Mouse (Mus musculus): ENCODE data around the gene Atp12a. TPM values are rescaled to one million over a fixed set of nuclear protein-coding genes. Genes with fewer than 3 reads are reported as not detected.

Gene Atp12a
- polyA plus RNA-seq (2012; ENCODE audit: insufficient read depth, insufficient read length, missing spikeins), result not detected in 2 replicates

- Histone ChIP-seq H3K4me3 (ENCODE audit: insufficient read depth, low read depth, low read length) (no peak within 1 kb of the TSS), H3K4me1 (ENCODE audit: control insufficient read depth, insufficient read depth, insufficient read length, low read length) (no peaks in the 10 kb centered on the region), H3K27ac (replicated peaks; ENCODE audit: low read depth, low read length) (no peak within 1 kb of the TSS)
Measured at GRCm38 (mm10) chr14:56364711-56365237, at the start of gene Atp12a. TSS of gene Atp12a (plus strand) at chr14:56365068.

GRCm38 (mm10) chr14:56315519-56315918 lies 49.3 kb upstream of the Atp12a start:
- peaks cover 3% of the 10 kb centered on the region for H3K4me1 ChIP-seq (ENCODE audit: control insufficient read depth, insufficient read depth, insufficient read length, low read length)
- no peak overlapping the region for H3K27ac ChIP-seq (replicated peaks; ENCODE audit: low read depth, low read length)
- no peak overlapping the region for H3K4me3 ChIP-seq (ENCODE audit: insufficient read depth, low read depth, low read length)

GRCm38 (mm10) chr14:56316333-56316732 lies 48.5 kb upstream of the Atp12a start:
- Histone ChIP-seq H3K4me3 (ENCODE audit: insufficient read depth, low read depth, low read length) (no peak overlapping the region), H3K27ac (replicated peaks; ENCODE audit: low read depth, low read length) (no peak overlapping the region), H3K4me1 (ENCODE audit: control insufficient read depth, insufficient read depth, insufficient read length, low read length) (peaks cover 3% of the 10 kb centered on the region)

- no peaks in the 10 kb centered on the region for H3K4me1 ChIP-seq (ENCODE audit: control insufficient read depth, insufficient read depth, insufficient read length, low read length)
- no peak overlapping the region for H3K27ac ChIP-seq (replicated peaks; ENCODE audit: low read depth, low read length)
- no peak overlapping the region for H3K4me3 ChIP-seq (ENCODE audit: insufficient read depth, low read depth, low read length)
Measured at GRCm38 (mm10) chr14:56322982-56323381, 41.9 kb upstream of the Atp12a start.

DNA sequence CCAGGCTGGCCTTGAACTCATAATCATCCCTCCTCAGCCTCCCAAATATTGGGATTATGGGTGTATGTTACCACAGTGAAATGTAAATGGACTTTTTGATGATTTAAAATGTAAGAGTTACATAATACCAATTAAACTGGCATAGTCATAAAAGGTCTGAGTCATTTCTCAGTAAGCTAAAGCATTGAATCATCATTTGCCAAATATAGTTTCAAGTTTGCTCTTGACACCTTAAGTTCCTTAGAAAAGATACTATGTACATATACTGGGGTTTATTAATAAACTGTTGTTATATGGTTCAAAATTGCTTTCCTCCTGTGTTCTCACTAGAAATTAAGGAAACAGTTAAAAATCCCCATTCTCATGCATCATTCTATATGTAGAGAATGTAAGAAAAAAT lies 39.8 kb upstream of the Atp12a start:
- Histone ChIP-seq H3K4me3 (ENCODE audit: insufficient read depth, low read depth, low read length) (no peak overlapping the region), H3K4me1 (ENCODE audit: control insufficient read depth, insufficient read depth, insufficient read length, low read length) (no peaks in the 10 kb centered on the region), H3K27ac (replicated peaks; ENCODE audit: low read depth, low read length) (no peak overlapping the region)

- H3K27ac ChIP-seq (replicated peaks; ENCODE audit: low read depth, low read length), result no peak overlapping the region
- no peaks in the 10 kb centered on the region for H3K4me1 ChIP-seq (ENCODE audit: control insufficient read depth, insufficient read depth, insufficient read length, low read length)
- H3K4me3 ChIP-seq (ENCODE audit: insufficient read depth, low read depth, low read length), result no peak overlapping the region
Measured at GRCm38 (mm10) chr14:56333700-56334099, 31.2 kb upstream of the Atp12a start.

- Histone ChIP-seq H3K27ac (replicated peaks; ENCODE audit: low read depth, low read length) (no peak overlapping the region), H3K4me3 (ENCODE audit: insufficient read depth, low read depth, low read length) (no peak overlapping the region), H3K4me1 (ENCODE audit: control insufficient read depth, insufficient read depth, insufficient read length, low read length) (no peaks in the 10 kb centered on the region)
Measured at GRCm38 (mm10) chr14:56334437-56334836, 30.4 kb upstream of the Atp12a start.

GRCm38 (mm10) chr14:56336032-56336431 lies 28.8 kb upstream of the Atp12a start:
- Histone ChIP-seq H3K4me1 (ENCODE audit: control insufficient read depth, insufficient read depth, insufficient read length, low read length) (no peaks in the 10 kb centered on the region), H3K27ac (replicated peaks; ENCODE audit: low read depth, low read length) (no peak overlapping the region), H3K4me3 (ENCODE audit: insufficient read depth, low read depth, low read length) (no peak overlapping the region)

GRCm38 (mm10) chr14:56337075-56337474 lies 27.8 kb upstream of the Atp12a start:
- no peak overlapping the region for H3K4me3 ChIP-seq (ENCODE audit: insufficient read depth, low read depth, low read length)
- H3K27ac ChIP-seq (replicated peaks; ENCODE audit: low read depth, low read length), result no peak overlapping the region
- H3K4me1 ChIP-seq (ENCODE audit: control insufficient read depth, insufficient read depth, insufficient read length, low read length), result no peaks in the 10 kb centered on the region

DNA sequence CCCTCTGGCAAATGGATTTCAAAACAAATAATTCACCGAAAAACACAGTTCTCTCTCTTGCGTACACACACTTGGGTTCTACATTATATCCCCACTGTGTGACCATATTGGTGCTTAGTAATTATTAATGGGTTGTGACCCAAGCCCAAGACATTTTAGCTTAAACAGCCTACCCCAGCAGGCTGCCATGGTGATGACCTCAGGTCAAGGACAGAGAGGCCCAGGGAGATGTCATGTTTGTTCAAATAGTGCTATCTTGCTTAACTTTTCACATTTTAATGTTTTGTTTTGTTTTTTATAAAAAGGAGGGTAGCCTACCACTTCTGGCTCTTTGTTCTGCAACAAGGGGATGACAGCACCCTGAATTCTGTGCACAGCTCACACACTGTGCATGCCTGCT lies 27.2 kb upstream of the Atp12a start:
- no peak overlapping the region for H3K27ac ChIP-seq (replicated peaks; ENCODE audit: low read depth, low read length)
- no peaks in the 10 kb centered on the region for H3K4me1 ChIP-seq (ENCODE audit: control insufficient read depth, insufficient read depth, insufficient read length, low read length)
- no peak overlapping the region for H3K4me3 ChIP-seq (ENCODE audit: insufficient read depth, low read depth, low read length)

- no peaks in the 10 kb centered on the region for H3K4me1 ChIP-seq (ENCODE audit: control insufficient read depth, insufficient read depth, insufficient read length, low read length)
- no peak overlapping the region for H3K27ac ChIP-seq (replicated peaks; ENCODE audit: low read depth, low read length)
- H3K4me3 ChIP-seq (ENCODE audit: insufficient read depth, low read depth, low read length), result no peak overlapping the region
Measured at GRCm38 (mm10) chr14:56338882-56339442, 25.9 kb upstream of the Atp12a start.

- Histone ChIP-seq H3K4me1 (ENCODE audit: control insufficient read depth, insufficient read depth, insufficient read length, low read length) (no peaks in the 10 kb centered on the region), H3K27ac (replicated peaks; ENCODE audit: low read depth, low read length) (no peak overlapping the region), H3K4me3 (ENCODE audit: insufficient read depth, low read depth, low read length) (no peak overlapping the region)
Measured at GRCm38 (mm10) chr14:56348704-56349103, 16.2 kb upstream of the Atp12a start.

DNA sequence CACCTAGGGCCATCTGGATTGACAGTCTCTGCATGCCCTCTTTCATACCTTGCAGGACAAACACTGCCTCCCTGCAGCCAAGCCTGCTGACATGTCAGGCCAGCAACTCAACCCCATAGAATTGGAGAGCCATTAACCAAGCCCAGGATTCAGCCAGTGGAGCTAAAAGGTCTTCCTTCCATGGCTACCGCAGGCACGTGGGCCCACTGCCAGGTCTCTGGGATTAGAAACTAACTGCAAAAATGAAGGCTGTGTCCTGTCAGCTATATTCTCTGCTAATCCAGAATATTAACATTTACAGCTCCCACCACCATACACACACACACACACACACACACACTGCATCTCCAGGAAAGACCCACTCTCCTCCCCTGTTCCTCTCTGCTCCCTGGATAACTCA lies 15.3 kb upstream of the Atp12a start:
- no peak overlapping the region for H3K4me3 ChIP-seq (ENCODE audit: insufficient read depth, low read depth, low read length)
- no peak overlapping the region for H3K27ac ChIP-seq (replicated peaks; ENCODE audit: low read depth, low read length)
- H3K4me1 ChIP-seq (ENCODE audit: control insufficient read depth, insufficient read depth, insufficient read length, low read length), result no peaks in the 10 kb centered on the region

GRCm38 (mm10) chr14:56351959-56352660 lies 12.8 kb upstream of the Atp12a start:
- no peaks in the 10 kb centered on the region for H3K4me1 ChIP-seq (ENCODE audit: control insufficient read depth, insufficient read depth, insufficient read length, low read length)
- H3K27ac ChIP-seq (replicated peaks; ENCODE audit: low read depth, low read length), result no peak overlapping the region
- H3K4me3 ChIP-seq (ENCODE audit: insufficient read depth, low read depth, low read length), result no peak overlapping the region

GRCm38 (mm10) chr14:56354803-56355202 lies 10.1 kb upstream of the Atp12a start:
- Histone ChIP-seq H3K4me1 (ENCODE audit: control insufficient read depth, insufficient read depth, insufficient read length, low read length) (no peaks in the 10 kb centered on the region), H3K27ac (replicated peaks; ENCODE audit: low read depth, low read length) (no peak overlapping the region), H3K4me3 (ENCODE audit: insufficient read depth, low read depth, low read length) (no peak overlapping the region)

DNA sequence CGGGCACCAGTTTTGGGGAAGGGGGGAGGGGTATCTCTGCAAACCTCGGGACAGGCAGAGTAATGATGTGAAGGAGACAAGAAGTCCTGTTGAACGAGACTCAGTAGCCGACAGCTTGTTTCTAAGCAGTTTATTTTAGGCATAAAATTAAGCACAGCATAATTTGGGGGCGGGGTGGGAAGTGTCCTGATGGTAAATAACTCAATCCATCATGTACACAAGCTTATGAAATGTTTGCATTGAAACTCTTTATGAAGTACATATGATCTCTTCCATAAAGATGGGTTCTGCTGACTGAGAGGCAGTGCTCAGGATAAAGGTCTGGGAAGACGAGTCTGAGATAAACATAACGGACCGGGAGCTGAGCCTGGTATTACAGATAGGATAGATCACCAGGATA lies 9.5 kb upstream of the Atp12a start:
- Histone ChIP-seq H3K27ac (replicated peaks; ENCODE audit: low read depth, low read length) (no peak overlapping the region), H3K4me3 (ENCODE audit: insufficient read depth, low read depth, low read length) (no peak overlapping the region), H3K4me1 (ENCODE audit: control insufficient read depth, insufficient read depth, insufficient read length, low read length) (no peaks in the 10 kb centered on the region)
